Mouse (Mus musculus): ENCODE measurements around the gene Arhgef19.

DNA sequence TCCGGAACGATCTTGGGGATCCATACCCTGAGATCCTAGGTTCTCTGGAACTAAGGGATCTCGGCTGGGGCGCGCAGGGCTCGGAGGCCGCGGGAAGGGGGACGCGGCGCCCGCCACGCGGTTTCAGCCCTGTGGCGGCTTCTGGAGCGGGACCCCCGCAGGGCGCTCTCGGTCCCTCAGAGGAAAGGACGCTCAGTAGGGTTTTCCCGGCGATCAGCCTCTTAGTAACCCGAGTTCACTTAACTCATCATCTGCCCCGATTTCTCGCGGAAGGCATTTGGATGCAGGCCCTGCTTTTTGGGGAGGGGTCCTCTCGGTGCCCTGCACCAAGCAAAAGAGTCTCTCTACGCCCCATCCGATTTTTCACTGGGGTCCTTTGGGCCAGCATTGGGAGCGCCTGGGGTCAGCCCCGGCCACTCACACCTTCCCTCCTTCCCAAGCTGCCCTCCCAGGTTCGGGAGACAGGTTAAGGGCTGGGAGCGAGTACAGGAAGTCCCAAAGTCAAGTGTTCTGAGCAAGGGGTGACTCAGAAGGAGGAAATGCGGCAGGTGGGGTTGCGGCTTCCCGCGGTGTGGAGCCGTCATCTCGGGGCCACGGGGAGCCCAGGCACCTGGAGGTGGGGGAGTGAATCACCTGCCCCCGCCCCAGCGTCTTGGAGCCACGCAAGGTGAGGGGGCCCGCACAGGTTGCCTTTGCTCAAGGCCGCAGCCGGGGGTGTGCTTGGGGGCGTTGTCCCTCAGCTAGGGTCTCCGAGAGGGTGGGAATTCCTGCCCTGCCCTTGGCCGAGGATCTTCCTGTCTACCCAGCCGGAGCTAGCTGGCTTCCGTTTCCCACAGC lies 62.5 kb downstream of the Arhgef19 start:
- TF ChIP-seq CTCF (IDR thresholded peaks at IDR 0.05; ENCODE audit: low read depth, low read length) (no peak), POLR2A (IDR thresholded peaks at IDR 0.05; ENCODE audit: extremely low read depth, insufficient read depth, low read length) (no peak)

Data from liver, adult 2 months (tissue).